Mouse (Mus musculus) regulatory T cell (primary cell): Measurements from ENCODE around the gene Sipa1l2.

ENCODE experiments used
- in situ Hi-C: fragments of 300-600 bp; cut with MboI, MseI; formaldehyde crosslinking; loops from one replicate; pipeline ENCODE4 v1.15.1; 2025; ENCODE audit warnings: high pct_unique_total_duplicates

The Sipa1l2 gene

DNA sequence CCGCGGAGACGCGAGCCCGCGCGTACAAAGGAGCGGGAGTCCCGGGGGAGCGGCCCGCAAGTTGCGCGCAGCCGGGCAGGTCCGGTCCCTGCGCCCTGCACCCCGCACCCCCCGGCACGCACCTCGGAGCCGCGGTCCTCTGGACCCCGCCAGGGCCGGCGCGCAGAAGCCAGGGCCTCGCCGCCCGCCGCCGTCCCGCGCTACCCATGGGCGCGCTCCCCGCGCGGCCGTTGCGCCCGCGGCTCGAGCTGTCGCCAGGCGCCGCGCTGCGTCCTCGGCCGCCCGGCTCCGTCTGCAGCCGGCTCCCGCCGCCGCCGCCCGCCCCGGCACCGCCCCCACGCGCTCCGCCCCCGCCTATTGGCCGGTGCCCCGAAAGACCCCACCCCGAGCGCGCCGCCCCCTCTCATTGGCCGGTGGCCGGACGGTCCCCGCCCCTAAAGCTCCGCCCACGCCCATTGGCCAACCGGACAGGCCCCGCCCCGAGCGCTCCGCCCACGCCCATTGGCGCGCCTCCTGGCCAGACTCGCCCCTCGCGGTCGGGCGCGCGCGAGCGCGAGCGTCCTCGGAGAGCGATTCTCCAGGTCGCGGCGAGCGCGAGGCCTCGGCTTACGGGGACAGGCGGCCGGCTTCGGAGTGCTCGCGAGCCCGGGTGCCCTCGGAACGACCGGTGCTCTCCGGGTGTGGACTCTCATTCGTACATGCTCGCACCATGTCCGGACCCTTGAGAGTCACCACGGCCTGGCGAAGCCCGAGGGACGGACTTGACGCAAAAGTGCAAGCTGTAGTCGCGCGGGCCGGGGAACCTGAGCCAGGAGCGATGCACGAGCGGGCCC, at the start of gene Sipa1l2:
TSS of gene Sipa1l2 (minus strand) at position 276 of the 833 bp plus-strand sequence.
- in situ Hi-C loops, result loop anchor here (5.0 kb wide), 1 partner anchor 278 kb away; no protein-coding TSS in a partner anchor

DNA sequence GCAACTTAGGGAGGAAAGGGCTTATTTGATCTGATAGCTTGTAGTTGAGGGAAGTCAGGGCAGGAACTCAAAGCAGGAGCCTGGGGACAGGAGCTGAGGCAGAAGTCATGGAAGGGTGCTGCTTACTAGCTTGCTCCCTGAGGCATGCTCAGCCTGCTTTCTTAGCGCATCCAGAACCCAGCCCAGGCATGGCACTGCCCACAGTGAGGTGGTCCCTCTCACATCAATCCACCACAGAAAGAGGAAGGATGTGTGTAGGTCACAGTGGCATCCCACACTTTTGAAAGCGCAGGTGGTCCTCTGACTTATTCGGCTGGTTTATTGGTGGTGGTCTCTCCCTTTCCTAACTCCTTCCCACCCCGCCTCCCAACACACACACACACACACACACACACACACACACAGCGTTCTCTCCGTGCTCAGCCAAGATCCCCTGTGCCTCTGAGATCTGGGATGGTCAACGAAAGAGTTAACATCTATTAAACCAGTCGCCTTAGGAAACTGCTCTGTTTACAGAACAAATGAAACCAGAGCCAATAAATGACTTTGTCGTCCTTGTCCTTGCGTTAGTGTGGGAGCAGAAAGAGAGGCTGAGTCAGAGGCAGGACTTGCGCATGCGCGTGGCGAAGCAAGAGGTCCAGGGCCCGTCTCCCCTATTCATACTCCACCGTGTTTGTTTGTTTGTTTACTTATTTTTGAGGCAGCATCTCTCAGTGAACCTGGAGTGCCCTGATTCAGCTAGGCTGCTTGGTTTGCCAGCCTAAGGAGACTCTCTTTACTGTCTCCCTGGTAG, 49.1 kb upstream of the Sipa1l2 start:
- in situ Hi-C loops, result no loop called here

DNA sequence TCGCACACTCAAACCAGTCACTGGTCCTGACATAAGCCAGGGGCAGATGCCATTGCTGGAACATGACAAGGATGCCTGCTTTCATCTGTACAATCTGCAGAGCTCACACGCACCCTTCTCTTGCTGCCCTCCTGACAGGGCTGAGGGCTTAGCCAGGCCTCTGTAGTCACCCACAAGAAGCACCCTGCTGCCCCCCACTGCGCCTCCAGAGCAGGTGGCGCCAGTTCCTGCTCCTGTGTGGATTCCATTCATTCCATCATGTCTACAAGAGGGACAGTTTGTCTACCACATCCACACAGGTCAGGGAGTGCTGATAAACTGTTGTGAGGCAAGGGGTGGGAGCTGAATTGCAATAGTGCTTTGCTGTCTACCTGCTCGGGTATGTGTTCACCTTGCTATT, 47.3 kb upstream of the Sipa1l2 start:
- in situ Hi-C loops, result no loop called here

DNA sequence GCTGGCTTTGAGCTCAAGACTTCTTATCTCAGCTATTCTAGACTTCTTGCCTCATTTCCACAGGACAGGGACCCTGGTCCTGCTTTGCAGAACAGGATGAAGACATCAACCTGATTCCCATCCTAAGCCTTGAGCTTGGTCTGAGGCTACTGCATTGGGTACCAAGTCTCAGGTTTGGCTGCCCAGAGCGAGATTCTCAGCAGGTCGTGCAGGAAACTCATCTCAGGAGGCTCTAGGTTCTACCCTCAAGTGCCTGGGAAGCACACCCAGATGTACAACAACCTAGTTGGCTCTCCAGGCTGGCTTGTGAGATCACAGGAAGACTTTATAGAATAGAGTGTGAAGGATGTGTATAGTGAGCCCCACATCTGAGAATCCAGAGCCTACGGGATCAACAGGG, 46.4 kb upstream of the Sipa1l2 start:
- in situ Hi-C loops, result no loop called here

DNA sequence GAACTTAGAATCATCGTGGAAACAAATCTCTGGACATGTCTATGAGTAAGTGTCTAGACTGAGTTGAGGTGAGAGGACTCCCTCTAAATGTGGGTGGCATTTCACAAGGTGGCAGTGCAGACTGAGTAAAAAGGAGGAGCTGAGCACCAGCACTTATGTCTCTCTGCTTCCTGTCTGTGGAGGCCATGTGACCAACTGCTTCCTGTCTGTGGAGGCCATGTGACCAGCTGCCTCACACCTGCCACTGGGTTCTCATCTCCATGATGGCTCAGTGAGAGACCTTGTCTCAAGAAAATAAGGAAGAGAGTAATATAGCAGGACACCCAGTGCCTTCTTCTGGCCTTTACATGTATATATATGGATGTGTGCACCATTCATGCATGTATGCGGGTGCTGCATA, 43.9 kb upstream of the Sipa1l2 start:
- in situ Hi-C loops, result no loop called here

DNA sequence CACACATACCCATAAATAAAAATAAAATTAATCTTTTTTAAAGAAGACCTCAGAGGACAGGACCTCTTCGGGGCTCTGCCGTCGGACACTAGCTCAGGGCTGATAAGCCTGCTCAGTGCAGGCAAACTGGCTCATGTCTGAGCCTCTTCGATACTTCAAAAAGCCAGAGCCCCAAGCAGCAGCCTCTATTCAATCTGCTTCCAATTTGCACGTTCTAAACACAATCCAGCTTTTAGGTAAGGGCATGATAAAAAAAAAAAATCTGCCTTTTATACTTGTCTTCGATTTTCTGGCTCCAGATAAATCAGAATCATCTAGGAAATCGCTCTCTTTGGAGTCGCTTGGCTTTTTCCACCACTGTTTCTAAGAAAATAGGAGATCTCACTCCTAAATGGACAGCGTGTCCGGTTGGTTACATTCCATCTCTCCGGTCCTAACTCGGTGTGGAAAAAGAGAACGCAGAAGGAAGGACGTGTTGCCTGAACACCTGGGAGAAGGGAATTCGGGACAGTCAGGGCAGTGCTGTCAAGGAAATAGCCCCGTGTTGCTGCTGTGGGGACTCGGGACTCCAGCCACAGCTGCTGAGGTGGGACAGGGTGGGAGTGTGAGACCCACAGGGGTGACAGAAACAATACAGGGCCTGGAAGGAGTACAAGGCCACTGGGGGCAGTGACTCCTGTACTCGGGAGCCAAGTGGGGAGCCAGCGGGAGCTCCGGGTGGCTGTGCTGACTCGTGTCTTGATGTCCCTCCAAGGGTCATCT, 42.4 kb upstream of the Sipa1l2 start:
- in situ Hi-C loops, result no loop called here

DNA sequence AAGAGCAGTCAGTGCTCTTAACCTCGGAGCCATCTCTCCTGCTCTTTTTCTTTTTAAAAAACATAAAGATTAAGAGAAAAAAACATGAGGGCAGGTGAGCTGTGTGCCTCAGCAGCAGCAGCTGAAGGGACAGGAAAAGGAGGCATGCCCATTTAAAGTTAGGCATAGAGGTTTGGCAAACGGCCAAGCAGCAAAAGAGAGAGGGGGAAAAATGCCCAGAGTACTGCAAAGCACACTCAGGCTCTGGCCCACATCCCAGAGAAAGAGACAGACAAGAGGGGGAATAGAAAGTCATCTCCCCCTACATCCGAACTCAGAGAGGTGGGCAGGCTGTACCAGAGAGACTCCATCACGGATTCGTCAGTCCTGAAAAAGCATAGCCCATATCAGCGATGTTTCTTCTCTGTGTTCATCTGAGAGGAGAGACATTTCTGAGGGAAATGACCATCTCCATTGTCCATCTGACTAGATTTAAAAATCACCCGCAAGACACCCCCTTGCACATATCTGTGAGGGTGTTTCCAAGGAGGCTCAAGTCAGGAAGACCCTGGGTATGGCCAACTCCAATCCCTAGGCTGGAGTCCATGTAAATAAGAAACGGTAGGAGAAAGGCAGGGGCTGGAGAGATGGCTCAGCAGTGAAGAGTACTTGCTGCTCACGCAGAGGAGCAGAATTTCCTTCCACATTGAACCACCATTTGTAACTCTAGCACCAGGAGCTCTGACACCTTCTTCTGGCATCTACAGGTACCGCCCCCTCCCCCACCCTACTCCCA, 41.6 kb upstream of the Sipa1l2 start:
- in situ Hi-C loops, result no loop called here

DNA sequence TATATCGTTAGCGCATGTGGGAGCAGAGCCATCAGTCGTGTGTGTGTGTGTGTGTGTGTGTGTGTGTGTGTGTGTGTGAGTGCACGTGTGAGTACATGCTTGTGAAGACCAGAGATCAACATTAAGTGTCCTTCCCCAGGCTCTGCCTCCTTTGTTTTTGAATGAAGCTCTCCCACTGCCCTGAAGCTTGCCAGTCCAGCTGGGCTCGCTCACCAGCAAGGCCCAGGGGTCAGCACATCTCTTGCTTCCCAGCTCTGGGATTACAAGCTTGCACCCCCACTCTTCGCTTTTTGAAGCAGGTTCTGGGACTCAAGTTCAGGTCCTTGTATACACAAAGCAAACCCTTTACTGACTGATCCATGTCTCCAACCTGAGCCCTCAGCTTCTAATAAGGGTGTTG, 40.1 kb upstream of the Sipa1l2 start:
- in situ Hi-C loops, result no loop called here

DNA sequence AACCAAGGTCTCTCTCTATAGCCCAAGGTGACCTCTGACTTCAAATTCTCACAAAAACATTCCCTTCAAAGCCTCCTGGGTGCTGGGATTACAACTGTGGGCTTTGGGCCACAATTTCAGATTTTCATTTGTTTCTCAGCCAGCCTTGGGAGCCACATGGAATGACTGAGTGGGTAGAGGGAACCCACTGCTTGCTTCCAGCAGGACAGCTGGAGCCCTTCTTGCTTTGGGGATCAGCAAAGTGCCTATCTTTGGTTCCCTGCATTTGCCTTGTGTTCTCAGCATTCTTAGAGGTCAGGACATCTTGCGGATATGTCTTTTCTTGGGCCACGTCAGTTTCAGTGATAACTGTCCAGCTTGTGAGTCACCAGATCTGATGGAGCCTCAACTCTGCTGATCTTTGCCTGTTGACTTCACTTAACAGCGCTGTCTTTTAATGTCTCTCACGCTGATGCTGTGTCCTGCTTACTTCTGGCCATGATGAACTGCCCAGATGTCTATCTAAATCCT, 38.2 kb upstream of the Sipa1l2 start:
- in situ Hi-C loops, result no loop called here

DNA sequence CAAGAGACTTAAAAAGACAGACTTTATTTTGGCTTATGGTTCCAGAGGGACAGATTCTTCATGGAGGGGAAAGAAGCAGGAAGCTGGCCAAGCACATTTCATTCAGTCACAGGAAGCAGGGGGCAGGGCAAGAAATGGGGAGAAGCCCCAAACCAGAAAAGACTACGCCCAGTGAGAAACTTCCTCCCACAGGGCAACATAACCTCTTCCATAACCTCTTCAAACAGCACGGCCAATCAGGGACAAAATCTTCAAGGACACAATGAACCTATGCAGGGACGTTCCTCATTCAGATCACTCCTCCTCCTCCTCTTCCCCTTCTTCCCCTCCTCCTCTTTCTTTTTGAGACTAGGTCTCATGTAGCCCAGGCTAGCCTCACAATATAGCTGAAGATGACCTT, 37.3 kb upstream of the Sipa1l2 start:
- in situ Hi-C loops, result no loop called here

DNA sequence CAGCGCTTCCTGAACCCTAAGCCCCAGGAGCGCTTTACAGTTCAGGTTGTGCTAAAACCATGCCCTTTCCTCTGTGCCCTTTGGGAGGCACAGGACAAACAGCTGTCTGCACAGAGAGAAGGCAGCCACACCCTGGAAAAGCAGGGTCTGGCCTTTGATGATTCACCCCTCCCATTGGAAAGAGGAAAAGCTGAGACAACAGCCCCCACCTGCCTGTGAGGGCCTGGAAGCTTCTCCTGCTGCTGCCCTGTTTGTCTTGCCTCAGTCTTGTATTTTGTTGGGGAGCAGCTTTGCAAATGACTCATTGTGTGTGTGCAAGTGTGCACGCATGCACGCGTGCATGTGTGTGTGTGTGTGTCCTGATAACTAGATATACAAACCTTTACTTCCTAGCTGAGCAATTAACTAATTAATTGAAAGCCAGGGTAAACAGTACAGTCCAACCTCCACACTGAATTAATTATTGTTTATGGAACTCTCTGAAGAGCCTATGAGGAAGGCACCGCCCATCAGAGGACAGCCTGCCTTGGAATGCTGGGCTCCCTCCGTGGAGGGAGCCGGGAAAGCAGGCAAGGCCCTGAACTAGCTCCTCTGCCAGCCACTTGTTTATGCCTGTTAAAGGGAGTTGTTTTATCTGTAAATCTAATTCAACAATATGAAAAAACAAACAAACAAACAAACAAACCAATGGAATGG, 35.4 kb upstream of the Sipa1l2 start:
- in situ Hi-C loops, result no loop called here

DNA sequence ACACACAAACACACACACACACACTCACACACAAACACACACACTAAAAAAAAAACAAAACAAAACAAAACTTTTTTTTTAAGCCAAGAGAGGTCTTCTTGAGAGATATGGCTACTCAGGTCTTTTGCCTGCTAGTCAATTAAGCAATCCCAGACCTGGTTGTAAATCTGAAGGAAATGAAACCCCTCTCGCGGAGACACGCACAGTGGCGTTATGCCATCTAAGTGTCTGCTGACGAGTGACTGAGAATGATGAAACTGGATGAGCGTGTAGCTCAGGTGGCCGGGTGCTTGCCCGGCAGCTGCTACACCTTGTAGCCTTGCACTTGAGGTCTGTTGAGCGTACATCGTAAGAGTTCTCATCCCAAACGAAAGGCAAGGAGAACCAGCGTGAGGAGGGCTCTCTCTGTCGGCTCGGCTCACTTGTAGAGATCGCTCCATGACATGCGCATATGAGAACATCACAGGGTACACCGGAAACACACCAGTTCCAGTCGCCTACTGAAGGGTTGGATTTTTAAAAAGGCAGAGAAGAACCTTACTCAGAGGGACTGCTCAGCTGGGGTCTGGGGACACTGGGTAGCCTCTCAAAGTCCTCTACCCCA, 34.7 kb upstream of the Sipa1l2 start:
- in situ Hi-C loops, result no loop called here

DNA sequence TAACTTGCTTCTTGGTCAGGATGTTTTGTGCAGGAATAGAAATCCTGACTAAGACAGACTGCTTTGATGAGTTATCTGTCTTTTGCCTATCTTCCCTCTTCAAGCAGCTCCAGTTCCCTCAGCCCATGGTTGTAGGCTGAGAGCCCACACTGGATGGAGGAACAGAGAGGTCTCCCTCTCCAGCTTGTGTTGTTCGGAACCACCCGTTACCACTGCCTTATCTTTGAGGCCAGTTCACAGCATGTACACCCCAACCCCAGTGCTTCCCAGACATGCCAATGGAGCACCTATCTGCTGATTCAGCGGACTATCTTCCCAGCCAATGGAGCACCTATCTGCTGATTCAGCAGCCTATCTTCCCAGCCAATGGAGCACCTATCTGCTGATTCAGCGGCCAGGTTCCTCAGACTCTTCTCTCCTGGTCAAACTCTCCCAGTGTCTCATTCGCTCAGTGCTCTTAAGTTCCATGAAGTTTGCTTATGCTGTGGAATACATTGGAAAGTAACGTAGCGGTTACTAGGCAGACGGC, 33.8 kb upstream of the Sipa1l2 start:
- in situ Hi-C loops, result no loop called here

DNA sequence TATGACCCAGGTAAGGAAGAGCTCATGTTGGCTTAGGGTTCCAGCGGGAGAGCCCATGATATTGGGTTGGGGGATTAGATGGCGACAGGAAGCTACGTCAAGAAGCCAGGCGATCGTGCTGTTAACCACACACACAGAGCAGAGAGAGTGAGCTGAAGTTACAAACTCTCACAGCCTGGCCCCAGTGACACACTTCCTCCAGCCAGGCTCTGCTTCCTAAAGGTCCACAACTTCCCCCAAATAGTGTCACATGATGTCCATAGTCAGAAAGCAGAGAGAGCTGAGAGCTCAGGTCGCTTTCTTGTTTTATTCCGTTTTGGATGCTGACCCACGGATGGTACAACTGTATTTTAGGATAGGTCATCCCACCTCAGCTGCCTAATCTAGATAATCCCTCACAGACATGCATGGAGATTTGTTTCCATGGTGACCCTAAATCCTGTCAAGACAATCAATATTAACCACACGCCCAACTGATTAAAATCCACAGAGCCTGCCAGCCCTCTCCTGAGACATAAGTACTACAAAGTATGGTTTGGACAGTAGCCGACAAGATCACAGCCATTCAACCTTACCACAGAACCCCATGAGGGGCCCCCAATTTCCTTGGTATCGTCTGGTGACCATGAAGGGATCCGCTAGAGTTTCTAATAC, 30.6 kb upstream of the Sipa1l2 start:
- in situ Hi-C loops, result no loop called here

DNA sequence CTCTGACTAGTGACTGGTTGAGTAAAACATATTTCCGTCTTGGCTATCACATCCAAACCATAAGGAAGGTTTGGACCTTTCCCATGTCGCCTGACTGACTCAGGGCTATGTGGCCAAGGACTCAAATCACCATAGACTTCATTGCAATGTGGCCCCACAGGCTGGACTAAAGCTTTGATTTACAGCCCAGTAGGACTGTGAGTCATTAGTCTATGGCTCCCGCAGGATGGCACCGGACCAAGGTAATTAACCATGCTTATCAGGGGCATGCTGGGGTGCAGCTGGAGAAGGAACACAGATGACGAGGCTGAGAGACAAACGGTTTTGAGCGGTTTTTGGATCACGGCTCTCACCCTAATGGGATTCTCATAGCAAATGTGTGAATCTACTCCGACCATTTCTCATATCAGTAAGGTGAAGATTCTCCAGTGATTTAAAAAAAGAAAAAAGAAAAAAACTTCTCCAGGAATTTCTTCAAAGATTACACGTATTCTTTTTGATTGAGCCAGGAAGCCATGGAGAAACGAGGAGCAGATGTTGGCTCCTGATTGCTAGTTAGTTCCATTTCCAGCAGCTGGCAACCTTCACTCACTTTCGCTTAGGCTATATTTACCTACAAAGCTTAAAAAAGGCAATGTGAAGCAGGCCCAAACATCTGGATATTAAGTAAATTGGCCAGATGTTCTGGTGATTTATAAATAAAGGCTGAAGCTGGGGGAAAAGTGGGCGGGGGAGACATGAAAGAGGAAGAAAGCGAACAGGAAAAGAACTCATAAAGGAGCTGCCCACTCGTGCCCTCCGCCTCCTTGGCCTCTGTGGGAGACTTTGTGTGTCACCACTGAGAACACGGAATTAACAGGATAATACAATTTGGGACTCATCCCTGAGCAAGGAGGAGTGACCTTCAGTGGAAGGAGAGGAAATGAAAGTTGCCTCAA, 26.2 kb upstream of the Sipa1l2 start:
- in situ Hi-C loops, result no loop called here

DNA sequence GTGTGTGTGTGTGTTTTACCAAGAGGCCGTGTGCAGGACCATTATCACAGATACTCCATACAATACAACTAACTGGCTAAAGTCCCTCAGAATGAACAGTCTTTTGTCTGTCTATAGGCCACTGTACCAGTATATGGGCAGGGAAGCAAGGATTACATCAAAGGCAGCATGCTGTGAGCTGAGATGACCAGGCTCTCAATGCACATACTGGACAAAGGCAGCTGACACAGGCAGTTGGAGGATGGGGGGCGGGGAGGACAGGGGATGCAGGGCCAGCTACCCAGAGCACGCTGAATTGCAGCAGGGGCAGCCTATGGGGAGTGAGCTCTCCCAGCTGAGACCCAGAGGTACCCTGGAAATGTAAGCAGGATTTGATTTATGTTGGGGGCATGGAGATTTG, 20.8 kb upstream of the Sipa1l2 start:
- in situ Hi-C loops, result no loop called here

DNA sequence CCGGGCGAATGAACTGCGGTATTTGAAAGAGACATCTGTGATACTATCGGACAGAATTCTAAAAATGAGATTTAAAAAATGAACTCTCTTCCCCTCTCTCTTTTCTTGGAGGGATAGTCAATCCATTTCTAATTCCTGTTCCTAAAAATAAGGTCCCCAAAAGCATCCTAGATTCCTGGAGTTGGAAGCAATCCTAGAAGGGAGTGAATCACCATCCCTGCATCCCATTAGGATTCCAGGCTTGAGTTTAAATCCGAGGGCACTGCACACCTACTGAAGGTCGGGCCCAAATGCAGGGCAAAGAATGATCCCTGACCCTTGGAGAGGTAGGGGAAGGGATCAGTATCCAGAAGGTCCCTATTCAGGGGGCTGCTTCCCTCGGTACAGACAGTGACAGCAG, 17.0 kb upstream of the Sipa1l2 start:
- in situ Hi-C loops, result no loop called here

DNA sequence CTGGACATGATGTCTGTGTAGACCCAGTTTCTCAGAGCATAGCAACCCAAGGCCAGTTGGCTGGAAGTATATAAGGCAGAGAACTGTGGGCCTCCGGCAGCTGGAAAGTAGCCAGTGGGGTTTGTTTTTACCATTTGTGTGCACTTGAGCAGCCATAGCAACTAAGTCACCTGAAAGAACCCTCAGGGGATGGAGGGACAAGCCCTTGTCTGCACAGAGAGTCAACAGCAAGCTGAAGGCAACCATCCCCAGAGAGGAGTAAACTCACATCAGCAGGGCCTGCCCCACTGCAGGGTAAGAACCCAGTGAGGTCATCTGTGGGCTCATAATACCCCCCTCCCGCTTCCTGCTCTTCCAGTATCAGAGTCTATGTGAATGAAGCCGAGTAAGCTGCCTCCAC, 14.7 kb upstream of the Sipa1l2 start:
- in situ Hi-C loops, result no loop called here
